Mouse (Mus musculus) erythroid progenitor cell, adult 5-6 weeks (primary cell): ENCODE data around the gene Gck. TPM values are rescaled to one million over a fixed set of nuclear protein-coding genes. Genes with fewer than 3 reads are reported as not detected.

ENCODE experiments used
- ATAC-seq: replicated peaks from 2 replicates; pipeline ENCODE4 v1.8.0; 2016; ENCODE audit warnings: moderate number of reproducible peaks, mild to moderate bottlenecking, moderate TSS enrichment, inconsistent platforms; ENCODE audit not compliant: poor library complexity, low FRiP score, severe bottlenecking
- total RNA-seq, 2 experiments: library from RNA; stranded (forward) in 1 of 2; stranded (reverse) in 1 of 2; fragments of 150-400 nt in 1 of 2; fragments of 186-747, 209-891 nt in 1 of 2; gene quantifications; 2 replicates each; pipeline versions ENCODE4 v1.2.3 to v1.2.4; 2015 to 2017; ENCODE audit warnings: low replicate concordance in 2 of 2

The Gck gene
- total RNA-seq, 2 experiments from 2014 or later: not detected

- peak; percentile 60; the same call in 1 of the 2 replicates for ATAC-seq
Observed at GRCm38 (mm10) chr11:5886187-5886586, 63.7 kb downstream of the Gck start.

GRCm38 (mm10) chr11:5882518-5882917 lies 67.4 kb downstream of the Gck start:
- ATAC-seq: no peak

DNA sequence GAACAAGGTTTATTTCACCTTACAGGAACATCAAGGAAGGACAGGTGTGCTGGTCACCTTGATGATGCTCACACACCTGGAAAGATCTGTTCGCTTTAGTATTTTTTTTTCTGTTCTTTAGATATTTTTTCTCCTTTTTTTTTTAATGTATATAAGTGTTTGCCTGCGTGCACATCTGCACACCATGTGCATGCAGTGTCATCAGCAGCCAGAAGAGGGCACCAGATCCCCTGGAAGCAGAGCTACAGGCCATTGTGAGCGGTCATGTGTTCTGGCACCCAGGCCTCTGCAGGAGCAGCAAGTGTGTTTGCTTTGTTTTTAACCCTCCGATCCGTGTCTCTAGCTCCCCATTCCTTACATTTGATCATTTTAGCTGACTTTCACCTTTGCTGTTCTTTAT lies 70.0 kb downstream of the Gck start:
- ATAC-seq: no peak

DNA sequence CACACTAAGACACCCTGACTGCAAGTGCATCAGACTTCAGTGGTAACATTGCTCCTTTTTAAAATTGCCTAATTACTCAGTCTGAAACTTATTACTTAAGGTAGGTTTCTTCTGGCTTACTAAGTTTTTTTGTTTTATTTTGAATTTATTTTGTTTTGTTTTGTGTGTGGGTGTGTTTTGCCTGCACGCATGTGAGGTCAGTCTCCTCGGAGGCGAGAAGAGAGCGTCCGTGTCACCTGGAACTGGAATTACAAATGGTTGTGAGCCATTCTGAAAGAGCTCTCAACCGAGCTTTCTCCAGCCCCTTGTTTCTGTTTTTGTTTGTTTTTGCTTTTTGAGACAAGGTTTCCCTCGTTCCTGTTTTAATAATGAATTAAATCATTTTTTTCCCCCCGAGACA lies 71.2 kb downstream of the Gck start:
- ATAC-seq: no peak

GRCm38 (mm10) chr11:5877921-5878526 lies 71.9 kb downstream of the Gck start, which contains the start of gene Pold2:
Gene Pold2, minus strand, starts transcription at chr11:5878292.
- peak; percentile 97 for ATAC-seq

DNA sequence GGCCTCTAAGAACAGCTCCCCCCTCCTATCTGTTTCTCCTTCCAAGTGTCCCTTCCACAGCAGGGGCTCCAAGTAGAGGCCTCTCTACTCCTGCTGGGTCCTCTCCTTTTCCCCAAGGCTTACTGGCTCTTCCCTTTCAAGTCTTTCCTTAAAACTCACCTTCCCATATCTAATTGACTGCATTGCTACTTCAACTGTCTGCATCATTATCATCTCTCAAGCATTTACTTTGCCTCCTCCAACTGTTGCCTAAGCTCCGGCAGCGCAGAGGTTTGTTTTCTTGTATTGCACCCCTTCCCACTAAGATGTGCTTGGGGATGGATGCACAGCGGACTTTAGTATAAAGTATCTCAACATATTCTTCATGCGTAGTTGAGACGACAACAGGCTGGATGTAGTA lies 72.5 kb downstream of the Gck start:
- no peak for ATAC-seq

DNA sequence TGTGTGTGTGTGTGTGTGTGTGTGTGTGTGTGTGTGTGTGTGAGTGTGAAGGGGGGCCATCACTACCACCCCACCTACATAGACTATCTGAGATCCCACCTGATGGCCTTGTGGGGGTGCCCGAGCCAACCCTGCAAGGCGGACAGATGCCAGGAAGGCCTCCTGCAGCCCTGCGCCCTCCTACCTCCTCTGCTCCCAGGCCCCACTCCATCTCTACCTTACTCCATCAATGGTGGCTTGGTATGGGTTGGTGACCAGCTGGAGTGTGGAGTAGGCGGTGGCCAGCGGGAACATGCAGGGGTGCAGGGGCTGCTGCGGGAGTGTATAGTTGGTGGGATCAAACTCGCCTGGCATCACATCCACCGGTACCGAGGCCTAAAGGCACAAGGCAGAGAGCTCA lies 76.7 kb downstream of the Gck start:
- ATAC-seq: no peak

GRCm38 (mm10) chr11:5872707-5873106 lies 77.2 kb downstream of the Gck start:
- ATAC-seq: no peak

DNA sequence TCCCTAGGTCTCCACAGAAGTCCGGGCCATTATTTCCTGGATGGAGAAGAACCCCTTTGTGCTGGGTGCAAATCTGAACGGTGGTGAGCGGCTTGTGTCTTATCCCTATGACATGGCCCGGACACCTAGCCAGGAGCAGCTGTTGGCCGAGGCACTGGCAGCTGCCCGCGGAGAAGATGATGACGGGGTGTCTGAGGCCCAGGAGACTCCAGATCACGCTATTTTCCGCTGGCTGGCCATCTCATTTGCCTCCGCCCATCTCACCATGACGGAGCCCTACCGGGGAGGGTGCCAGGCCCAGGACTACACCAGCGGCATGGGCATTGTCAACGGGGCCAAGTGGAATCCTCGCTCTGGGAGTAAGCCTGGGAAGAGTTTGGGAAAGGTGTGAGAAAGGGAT lies 79.8 kb downstream of the Gck start:
- ATAC-seq: no peak

DNA sequence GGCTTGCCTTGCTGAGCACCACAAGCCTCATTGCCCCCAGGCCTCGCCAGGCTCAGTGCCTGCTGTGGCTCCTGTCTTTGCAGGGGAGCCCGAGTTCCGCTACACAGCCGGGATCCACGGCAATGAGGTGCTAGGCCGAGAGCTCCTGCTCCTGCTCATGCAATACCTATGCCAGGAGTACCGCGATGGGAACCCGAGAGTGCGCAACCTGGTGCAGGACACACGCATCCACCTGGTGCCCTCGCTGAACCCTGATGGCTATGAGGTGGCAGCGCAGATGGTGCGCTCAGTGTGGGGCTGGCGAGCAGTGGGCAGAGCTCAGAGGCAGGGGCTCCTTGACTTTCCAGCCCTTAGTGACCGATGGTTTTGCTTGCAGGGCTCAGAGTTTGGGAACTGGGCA lies 80.5 kb downstream of the Gck start:
- ATAC-seq: no peak

- no peak for ATAC-seq
Observed at GRCm38 (mm10) chr11:5868324-5868723, 81.6 kb downstream of the Gck start.

GRCm38 (mm10) chr11:5867196-5867595 lies 82.7 kb downstream of the Gck start:
- no peak for ATAC-seq

- no peak for ATAC-seq
Observed at GRCm38 (mm10) chr11:5862394-5863105, 87.3 kb downstream of the Gck start.

DNA sequence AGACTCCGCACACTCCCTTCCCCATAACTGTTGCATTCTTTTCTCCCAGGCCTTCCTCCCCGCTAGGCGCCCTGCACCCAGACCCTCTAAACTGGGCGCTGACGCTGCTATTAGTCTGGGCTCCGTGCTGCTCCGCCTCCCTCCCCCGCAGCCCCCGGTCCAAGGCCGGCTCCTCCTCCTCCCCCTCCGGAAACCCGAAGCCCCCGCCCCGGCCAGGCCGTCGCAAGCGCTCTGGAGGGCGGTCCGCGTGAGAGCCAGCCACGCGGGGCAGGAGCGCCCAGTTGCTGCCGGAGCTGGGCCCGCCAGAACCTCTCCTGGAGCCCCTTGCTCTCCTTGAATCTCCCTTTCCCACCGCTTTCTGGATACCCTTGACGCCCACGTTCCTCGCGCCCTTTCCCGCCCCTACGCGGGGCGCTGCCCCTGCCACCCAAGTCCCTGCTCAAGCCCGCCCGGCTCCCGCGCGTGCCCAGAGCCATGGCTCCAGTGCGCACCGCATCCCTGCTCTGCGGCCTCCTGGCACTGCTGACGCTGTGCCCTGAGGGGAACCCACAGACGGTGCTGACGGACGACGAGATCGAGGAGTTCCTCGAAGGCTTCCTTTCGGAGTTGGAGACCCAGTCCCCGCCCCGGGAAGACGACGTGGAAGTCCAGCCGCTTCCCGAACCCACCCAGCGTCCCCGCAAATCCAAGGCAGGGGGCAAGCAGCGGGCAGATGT lies 88.0 kb downstream of the Gck start, which contains the start of gene Aebp1:
Gene Aebp1, plus strand, starts transcription at position 270 of the 716 bp plus-strand sequence.
- no peak for ATAC-seq

DNA sequence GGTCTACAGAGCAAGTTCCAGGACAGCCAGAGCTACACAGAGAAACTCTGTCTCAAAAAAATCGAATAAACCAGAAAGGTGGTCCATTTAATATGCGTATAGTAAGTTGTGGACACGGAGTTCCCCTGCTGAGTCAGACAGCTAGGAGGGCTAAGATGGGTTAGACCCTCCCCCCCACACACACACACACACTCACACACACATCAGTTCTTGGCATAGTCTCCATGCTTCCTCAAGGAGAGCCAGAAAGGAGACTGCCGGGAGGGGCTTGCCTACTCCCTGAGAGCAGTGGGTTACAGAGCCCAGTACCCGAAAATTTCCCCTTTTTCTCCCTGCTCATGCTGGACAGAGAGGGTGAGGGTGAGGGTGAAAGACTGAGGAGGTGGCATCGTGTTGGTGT lies 89.2 kb downstream of the Gck start:
- ATAC-seq: no peak

GRCm38 (mm10) chr11:5859883-5860550 lies 89.9 kb downstream of the Gck start:
- ATAC-seq: no peak

- ATAC-seq: no peak
Observed at GRCm38 (mm10) chr11:5858723-5859122, 91.2 kb downstream of the Gck start.

DNA sequence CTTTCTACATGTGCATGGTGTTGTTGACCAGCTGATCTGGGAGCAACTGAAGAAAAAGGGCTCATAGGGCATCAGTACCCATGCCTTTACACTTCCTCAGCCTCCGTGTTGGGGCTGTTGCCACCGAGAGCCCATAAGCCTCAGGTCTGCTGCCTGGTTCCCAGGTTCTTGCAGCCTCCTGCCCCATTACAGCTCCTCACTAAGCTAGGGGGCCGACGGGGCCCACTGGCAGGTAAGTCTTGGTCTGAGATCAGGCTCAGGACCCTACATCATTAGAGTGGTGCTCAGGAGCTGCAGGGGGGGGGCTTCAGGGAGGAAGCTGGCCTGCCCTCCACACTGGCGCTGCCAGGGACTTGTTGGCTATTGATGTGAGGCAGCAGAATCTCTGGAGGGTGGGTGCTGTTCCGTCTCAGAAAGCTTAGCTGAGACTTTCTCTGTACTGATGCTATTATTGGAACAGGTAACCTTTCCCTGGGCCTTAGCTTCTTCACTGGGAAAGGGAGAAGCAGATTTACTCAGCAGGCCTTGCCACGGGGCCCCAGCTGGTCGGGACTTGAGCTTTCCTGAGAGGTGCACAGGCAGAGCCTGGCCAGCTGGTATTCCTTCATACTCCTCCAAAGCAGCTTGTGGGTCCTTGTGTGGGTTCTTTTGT lies 93.3 kb downstream of the Gck start:
- no peak for ATAC-seq

GRCm38 (mm10) chr11:5855902-5856301 lies 94.0 kb downstream of the Gck start:
- no peak for ATAC-seq

GRCm38 (mm10) chr11:5855481-5855880 lies 94.4 kb downstream of the Gck start:
- no peak for ATAC-seq
